15 mouse cellular contexts compared by ENCODE assay signal in the genomic region with DNA sequence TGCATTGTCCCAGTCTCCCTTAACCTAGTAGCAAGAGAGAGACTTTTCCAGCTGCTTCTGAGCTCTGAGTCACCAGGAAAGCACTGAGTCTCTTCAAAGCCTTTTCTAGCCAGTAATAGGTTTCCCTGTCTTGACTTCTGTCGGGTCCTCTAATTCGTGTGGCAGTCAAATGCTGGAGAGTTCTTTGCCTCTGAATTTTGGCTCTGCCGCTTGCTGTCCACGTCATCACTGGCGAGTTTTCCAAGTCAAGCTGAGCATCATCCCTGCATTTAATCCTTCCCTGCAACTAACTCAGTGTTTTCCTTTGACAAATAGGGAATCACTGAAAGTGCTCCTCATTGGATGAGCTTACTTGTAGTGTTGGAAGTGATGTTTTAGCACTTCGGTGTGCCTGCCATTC. TPM values are rescaled to one million over a fixed set of nuclear protein-coding genes. Genes with fewer than 3 reads are reported as not detected.
A peak's percentile ranks its signal among the peaks of the same experiment; 100 is the strongest.
DNase-seq lines count a peak whose midpoint lies in the region; ATAC-seq lines count a peak whose summit lies in the region.
"Had no signal": no experiment of that assay in that cellular context is flagged by ENCODE, and none has a peak within 500 bp of the region (broad histone marks: within the 10 kb centered on the region; RNA-seq: fewer than 3 reads in every experiment).

No protein-coding gene starts in this region.

- no peaks in the 10 kb centered on the region for H3K9me3 ChIP-seq in heart, embryonic 15.5 days (replicated peaks)
- H3K9me3 ChIP-seq in heart, embryonic 11.5 days (replicated peaks; ENCODE audit: control insufficient read depth, low read length) = no peaks in the 10 kb centered on the region
- H3K9me3 ChIP-seq in hindbrain, embryonic 11.5 days (ENCODE audit: control insufficient read depth, low read length) = no peaks in the 10 kb centered on the region
- H3K9me3 ChIP-seq: forebrain, embryonic 13.5 days; G1E; limb, embryonic 13.5 days; liver, embryonic 15.5 days had no signal

- peak; percentile 39 for DNase-seq in lung, postnatal 10 days
- DNase-seq in lung, adult 18-20 months = no peak
- peak; percentile 52 for DNase-seq in gastrocnemius, postnatal 14 days
- DNase-seq in hindbrain, embryonic 11.5 days (ENCODE audit: low spot score) = no peak
- DNase-seq in thymus, postnatal 14 days = no peak
- DNase-seq: adrenal gland, postnatal 25 days; right cerebral cortex, postnatal 14 days had no signal

- 60% methylated on average over 6 of the region's 6 CpGs for WGBS in heart, embryonic 15.5 days
- 69% methylated on average over 6 of the region's 6 CpGs for WGBS in heart, embryonic 11.5 days (ENCODE audit: insufficient replicate concordance)
- 79% methylated on average over 6 of the region's 6 CpGs for WGBS in hindbrain, embryonic 11.5 days

- H3K4me2 ChIP-seq in heart, embryonic 15.5 days = no peak overlapping the region
- no peak overlapping the region for H3K4me2 ChIP-seq in heart, embryonic 11.5 days
- no peak overlapping the region for H3K4me2 ChIP-seq in hindbrain, embryonic 11.5 days (replicated peaks; ENCODE audit: low read depth, low read length)
- H3K4me2 ChIP-seq: forebrain, embryonic 13.5 days; limb, embryonic 13.5 days; liver, embryonic 15.5 days had no signal

- H3K9ac ChIP-seq in heart, embryonic 15.5 days = no peak overlapping the region
- no peak overlapping the region for H3K9ac ChIP-seq in heart, embryonic 11.5 days (ENCODE audit: low read depth, low read length)
- no peak overlapping the region for H3K9ac ChIP-seq in hindbrain, embryonic 11.5 days (ENCODE audit: low read depth, low read length)
- H3K9ac ChIP-seq: forebrain, embryonic 13.5 days; limb, embryonic 13.5 days; liver, embryonic 15.5 days had no signal

- intact Hi-C loops in gastrocnemius, postnatal 14 days (cut with DNase I; ENCODE audit: low total_unique reads) = no loop called here

- 0 out of 2 replicates have a peak overlapping the region, but pooled peaks have one; percentile 16 for H3K27ac ChIP-seq in heart, embryonic 15.5 days
- H3K27ac ChIP-seq in heart, embryonic 11.5 days (ENCODE audit: low read depth, low read length) = no peak overlapping the region
- no peak overlapping the region for H3K27ac ChIP-seq in hindbrain, embryonic 11.5 days (ENCODE audit: low read depth, low read length)
- H3K27ac ChIP-seq: forebrain, embryonic 13.5 days; limb, embryonic 13.5 days; liver, embryonic 15.5 days had no signal

- H3K36me3 ChIP-seq in heart, embryonic 15.5 days = no peaks in the 10 kb centered on the region
- H3K36me3 ChIP-seq in heart, embryonic 11.5 days (ENCODE audit: control insufficient read depth, insufficient read depth, low read length) = no peaks in the 10 kb centered on the region
- no peaks in the 10 kb centered on the region for H3K36me3 ChIP-seq in hindbrain, embryonic 11.5 days (ENCODE audit: control insufficient read depth, insufficient read depth, low read length)
- H3K36me3 ChIP-seq: G1E; limb, embryonic 13.5 days; liver, embryonic 15.5 days had no signal

- H3K27me3 ChIP-seq in heart, embryonic 15.5 days = no peaks in the 10 kb centered on the region
- H3K27me3 ChIP-seq in heart, embryonic 11.5 days (ENCODE audit: control insufficient read depth, insufficient read depth, low read length) = no peaks in the 10 kb centered on the region
- H3K27me3 ChIP-seq in hindbrain, embryonic 11.5 days (ENCODE audit: control insufficient read depth, insufficient read depth, low read length) = no peaks in the 10 kb centered on the region
- H3K27me3 ChIP-seq: forebrain, embryonic 13.5 days; limb, embryonic 13.5 days; liver, embryonic 15.5 days had no signal

- H3K4me3 ChIP-seq in heart, embryonic 15.5 days = no peak overlapping the region
- H3K4me3 ChIP-seq in heart, embryonic 11.5 days (ENCODE audit: low read depth, low read length) = no peak overlapping the region
- H3K4me3 ChIP-seq in hindbrain, embryonic 11.5 days (ENCODE audit: low read depth, low read length) = no peak overlapping the region
- H3K4me3 ChIP-seq: forebrain, embryonic 13.5 days; limb, embryonic 13.5 days; liver, embryonic 15.5 days had no signal

- no peak for ATAC-seq in heart, embryonic 15.5 days (replicated peaks; ENCODE audit: insufficient number of reproducible peaks, insufficient read depth, low FRiP score, low read depth)
- ATAC-seq in heart, embryonic 11.5 days (replicated peaks; ENCODE audit: insufficient number of reproducible peaks, low FRiP score, low TSS enrichment) = no peak
- ATAC-seq in hindbrain, embryonic 11.5 days (ENCODE audit: low FRiP score) = no peak
- ATAC-seq: forebrain, embryonic 13.5 days; inflammation-experienced regulatory T-cells, adult 6 months; midbrain, embryonic 16.5 days had no signal

- peaks cover 10% of the 10 kb centered on the region for H3K4me1 ChIP-seq in heart, embryonic 15.5 days (replicated peaks)
- peaks cover 1% of the 10 kb centered on the region; the same call in 1 of the 2 replicates for H3K4me1 ChIP-seq in heart, embryonic 11.5 days (ENCODE audit: control insufficient read depth, insufficient read depth, low read length)
- H3K4me1 ChIP-seq in hindbrain, embryonic 11.5 days (replicated peaks; ENCODE audit: control insufficient read depth, insufficient read depth, low read length) = no peaks in the 10 kb centered on the region
- H3K4me1 ChIP-seq: forebrain, embryonic 13.5 days had no signal

RNA-seq across cellular contexts. Expression of gene Tgfbr1, which starts 36.6 kb away (rescaled TPM):
- 18.9 and 23.5 TPM in 2 replicates for polyA plus RNA-seq in heart, embryonic 15.5 days (2015; fragmentation: Nextera tagmentation; extraction: Ambion mirVana)
- 36.8 and 49.2 TPM in 2 replicates for polyA plus RNA-seq in heart, embryonic 11.5 days (2014; fragmentation: Nextera tagmentation; extraction: Ambion mirVana)
- total RNA-seq in gastrocnemius, postnatal 14 days (2021) = 10 to 100 TPM; 17.7 to 18.7 TPM
- polyA plus RNA-seq in hindbrain, embryonic 11.5 days (2014; fragmentation: Nextera tagmentation; extraction: Ambion mirVana) = 90.1 and 112 TPM in 2 replicates

Comparison
In these comparisons a context has a peak if more than half of its experiments do, and no peak if none do; other contexts are left out.
1. DNase-seq: peak in lung, postnatal 10 days (single experiment) and gastrocnemius, postnatal 14 days (single experiment); none in lung, adult 18-20 months (0 of 2), hindbrain, embryonic 11.5 days (single experiment) and thymus, postnatal 14 days (single experiment).